Mouse (Mus musculus) liver, embryonic 16.5 days (tissue): ENCODE measurements around the gene Slc29a4. TPM values are rescaled to one million over a fixed set of nuclear protein-coding genes. Genes with fewer than 3 reads are reported as not detected.

Experiments
- ATAC-seq: fragments of 200-750 bp; cut with Nextera tagmentation; 2 replicates; pipeline ENCODE4 v1.8.0; 2017; ENCODE audit warnings: low read depth, mild to moderate bottlenecking, moderate number of reproducible peaks, moderate library complexity
- H3K27ac ChIP-seq: fragments of 300-500 bp; sonication (generic); 2 replicates; pipeline ENCODE4 v1.5.1; 2014; ENCODE audit warnings: mild to moderate bottlenecking, low read length
- H3K27me3 ChIP-seq: fragments of 300-500 bp; sonication (generic); 2 replicates; pipeline ENCODE4 v1.6.1; 2014; ENCODE audit warnings: low read depth, low read length, mixed read lengths; ENCODE audit not compliant: control insufficient read depth, insufficient read depth
- H3K36me3 ChIP-seq: fragments of 300-500 bp; sonication (generic); 2 replicates; pipeline ENCODE4 v1.6.1; 2014; ENCODE audit warnings: mild to moderate bottlenecking; ENCODE audit not compliant: control insufficient read depth, insufficient read depth
- H3K4me1 ChIP-seq: fragments of 300-500 bp; sonication (generic); 2 replicates; pipeline ENCODE4 v1.6.1; 2014; ENCODE audit warnings: low read depth, low read length, mixed read lengths; ENCODE audit not compliant: control insufficient read depth
- H3K4me2 ChIP-seq: fragments of 300-500 bp; sonication (generic); 2 replicates; pipeline ENCODE4 v1.6.1; 2014; ENCODE audit warnings: low read depth, low read length, mixed read lengths
- H3K4me3 ChIP-seq: fragments of 300-500 bp; sonication (generic); 2 replicates; pipeline ENCODE4 v1.5.1; 2014; ENCODE audit warnings: low read depth, mild to moderate bottlenecking, low read length
- H3K9ac ChIP-seq: fragments of 300-500 bp; sonication (generic); 2 replicates; pipeline ENCODE4 v1.6.1; 2014; ENCODE audit warnings: low read depth, low read length
- H3K9me3 ChIP-seq: fragments of 300-500 bp; sonication (generic); replicated peaks from 2 replicates; pipeline ENCODE4 v1.6.1; 2016; ENCODE audit warnings: low read length; ENCODE audit not compliant: control insufficient read depth
- WGBS: fragments of 180-500 bp; shearing (Covaris S2); extraction: QIAGEN DNeasy Blood & Tissue Kit; methylation state at CpG from one replicate; pipeline ENCODE4 v1.1.7; 2014; ENCODE audit not compliant: insufficient replicate concordance; 5-methylcytosine and 5-hydroxymethylcytosine counted together
- polyA plus RNA-seq: library from polyadenylated mRNA; unstranded; fragments of >200 nt; fragmentation: Nextera tagmentation; extraction: Ambion mirVana; gene quantifications from 2 replicates; pipeline ENCODE4 v1.2.1, GENCODE M21; 2015

Gene Slc29a4
- polyA plus RNA-seq, 1 experiment from 2014 or later = 0.21 TPM

- no peaks in the 10 kb centered on the region for H3K9me3 ChIP-seq
- ATAC-seq = no peak
- no peak overlapping the region for H3K4me3 ChIP-seq
- peaks cover 12% of the 10 kb centered on the region for H3K4me1 ChIP-seq
- no peak overlapping the region for H3K27ac ChIP-seq
- WGBS = 30% methylated on average over 7 of the region's 7 CpGs
- no peaks in the 10 kb centered on the region for H3K27me3 ChIP-seq
- H3K4me2 ChIP-seq = no peak overlapping the region
- no peak overlapping the region for H3K9ac ChIP-seq
- peaks cover 11% of the 10 kb centered on the region for H3K36me3 ChIP-seq
Observed at GRCm38 (mm10) chr5:142767937-142768336, 75.6 kb downstream of the Slc29a4 start.

DNA sequence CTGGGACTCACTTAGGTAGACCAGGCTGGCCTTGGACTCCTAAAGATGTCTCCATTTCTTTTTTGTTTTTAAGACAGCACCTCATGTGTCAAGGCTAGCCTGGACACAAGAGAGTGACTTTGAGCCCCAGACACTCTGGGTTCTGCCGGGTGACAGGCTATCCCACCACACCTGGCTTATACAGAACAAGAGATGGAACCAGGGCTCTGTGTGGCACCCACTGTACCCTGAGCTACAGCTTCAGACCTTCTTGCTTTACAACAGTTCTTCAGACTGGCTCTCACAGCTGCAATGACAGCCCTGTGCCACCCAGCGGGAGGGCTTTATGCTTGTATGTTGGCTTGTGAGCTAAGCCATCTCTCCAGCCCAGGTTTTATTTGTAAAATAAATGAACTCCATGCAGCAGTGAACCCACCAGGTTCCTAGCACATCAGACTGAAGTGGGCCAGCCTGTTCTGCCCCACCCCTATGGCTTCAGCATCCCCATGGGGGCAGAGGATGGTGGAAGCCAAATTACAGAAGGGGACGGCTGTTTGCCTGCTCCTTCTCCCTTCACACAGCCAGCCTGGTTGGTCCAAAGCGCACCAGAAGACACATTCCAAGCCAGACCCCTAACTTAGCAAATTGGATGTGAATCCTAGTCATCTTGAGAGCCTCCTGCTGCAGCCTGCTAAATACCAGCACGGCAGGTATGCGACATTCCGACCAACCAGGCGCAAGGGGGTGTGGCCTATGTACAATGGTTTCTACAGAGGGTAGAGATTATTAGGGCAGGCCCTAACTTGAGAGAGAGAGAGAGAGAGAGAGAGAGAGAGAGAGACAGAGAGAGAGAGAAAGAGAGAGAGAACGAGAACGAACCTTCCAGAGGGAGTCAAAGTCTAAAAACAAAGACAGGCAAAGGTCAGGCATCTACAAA, 76.3 kb downstream of the Slc29a4 start:
- 61% methylated on average over 10 of the region's 10 CpGs for WGBS
- ATAC-seq = no peak
- no peaks in the 10 kb centered on the region for H3K9me3 ChIP-seq

DNA sequence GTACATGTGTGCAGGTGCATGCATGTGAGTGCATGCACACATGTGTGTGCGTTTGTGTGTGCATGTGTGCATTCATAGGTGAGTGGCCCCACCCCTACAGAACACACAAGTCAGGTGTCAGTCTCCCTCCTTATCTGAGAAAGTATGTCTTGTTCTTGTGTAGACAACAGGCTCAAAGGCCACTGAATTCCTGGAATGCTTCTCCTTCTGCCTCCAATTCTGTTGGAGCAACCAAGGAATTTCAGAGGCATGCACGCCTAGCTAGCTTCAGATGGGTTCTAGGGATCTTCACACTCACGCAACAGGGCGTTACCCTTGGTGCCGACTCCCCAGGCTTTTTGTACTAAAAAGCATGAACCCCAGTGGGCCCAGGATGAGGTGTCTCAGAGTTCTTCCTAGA, 77.3 kb downstream of the Slc29a4 start:
- Histone ChIP-seq H3K27ac (no peak overlapping the region), H3K36me3 (peaks cover 7% of the 10 kb centered on the region), H3K9ac (no peak overlapping the region), H3K4me3 (no peak overlapping the region), H3K27me3 (no peaks in the 10 kb centered on the region), H3K4me2 (no peak overlapping the region), H3K4me1 (peaks cover 12% of the 10 kb centered on the region), H3K9me3 (no peaks in the 10 kb centered on the region)
- WGBS = 67% methylated on average over 5 of the region's 5 CpGs
- ATAC-seq = no peak

More for the DNA sequence above, 76.3 kb downstream of the Slc29a4 start:
- Histone ChIP-seq H3K4me1 (peaks cover 12% of the 10 kb centered on the region), H3K27me3 (no peaks in the 10 kb centered on the region), H3K9ac (no peak overlapping the region), H3K36me3 (peaks cover 9% of the 10 kb centered on the region), H3K4me3 (no peak overlapping the region), H3K4me2 (no peak overlapping the region), H3K27ac (no peak overlapping the region)

DNA sequence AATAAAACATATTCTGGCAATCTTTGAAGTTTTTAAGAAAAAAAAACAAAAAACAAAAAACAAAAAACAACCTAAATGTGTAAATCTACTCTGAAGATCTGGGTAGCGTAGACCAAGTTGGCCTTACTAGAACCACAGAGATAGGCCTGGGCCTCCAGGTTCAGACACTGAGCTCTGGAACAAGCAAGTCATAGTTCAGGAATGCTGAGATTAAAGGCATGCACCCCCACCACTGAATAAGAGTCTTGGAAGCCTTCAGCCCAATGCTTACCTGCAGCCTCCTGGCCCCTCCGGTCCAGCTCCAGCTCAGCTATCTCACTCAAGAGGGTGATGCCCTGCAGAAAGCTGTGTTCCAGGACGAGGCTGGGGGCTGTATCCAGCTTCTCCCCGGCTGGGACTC, 78.7 kb downstream of the Slc29a4 start:
- Histone ChIP-seq H3K9ac (no peak overlapping the region), H3K9me3 (no peaks in the 10 kb centered on the region), H3K27me3 (no peaks in the 10 kb centered on the region), H3K4me2 (no peak overlapping the region), H3K36me3 (peaks cover 2% of the 10 kb centered on the region), H3K4me3 (no peak overlapping the region; the same call in 1 of the 2 replicates), H3K27ac (no peak overlapping the region), H3K4me1 (peaks cover 12% of the 10 kb centered on the region)
- 67% methylated on average over 4 of the region's 4 CpGs for WGBS
- ATAC-seq = no peak

DNA sequence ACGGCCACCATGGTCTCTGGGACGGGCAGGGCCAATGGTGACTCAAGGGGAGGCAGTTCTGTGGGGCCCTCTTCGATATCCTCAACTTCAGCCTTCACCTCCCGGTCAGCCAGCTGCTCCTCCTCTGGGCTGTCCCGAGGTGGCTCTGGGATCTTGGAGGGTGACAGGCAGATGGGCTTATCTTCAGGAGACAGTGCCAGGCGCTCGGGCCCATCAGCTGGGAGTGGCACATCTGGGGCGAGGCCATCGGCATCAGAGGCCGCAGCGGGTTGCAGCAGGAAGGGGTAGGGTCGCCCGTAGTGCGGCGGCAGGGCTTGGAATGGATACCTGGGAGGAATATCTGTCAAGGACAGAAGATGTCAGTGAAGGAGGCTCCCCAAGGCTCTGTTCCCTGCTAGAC, 79.7 kb downstream of the Slc29a4 start:
- Histone ChIP-seq H3K36me3 (peaks cover 2% of the 10 kb centered on the region), H3K4me1 (peaks cover 12% of the 10 kb centered on the region), H3K27ac (no peak overlapping the region), H3K4me3 (no peak overlapping the region; the same call in 1 of the 2 replicates), H3K9me3 (no peaks in the 10 kb centered on the region), H3K27me3 (no peaks in the 10 kb centered on the region), H3K4me2 (peak overlapping the region; percentile 26; the same call in 1 of the 2 replicates), H3K9ac (no peak overlapping the region)
- ATAC-seq = peak; percentile 88
- 53% methylated on average over 15 of the region's 15 CpGs for WGBS

Other genes with a start within 250 kb of the Slc29a4 start
- gene Ap5z1, start 228.6 kb upstream of the Slc29a4 start, polyA plus RNA-seq = 4.6 and 5.2 TPM in 2 replicates
- gene Papolb, start 162.4 kb upstream of the Slc29a4 start, polyA plus RNA-seq = not detected in 2 replicates
- gene Radil, start 141.4 kb upstream of the Slc29a4 start, polyA plus RNA-seq = 0.08 and 0.09 TPM in 2 replicates
- 19.3 and 20.6 TPM in 2 replicates for gene Mmd2, start 83.7 kb upstream of the Slc29a4 start, polyA plus RNA-seq
- gene Wipi2, start 64.8 kb upstream of the Slc29a4 start, polyA plus RNA-seq = 29.3 and 32.2 TPM in 2 replicates
- 2.6 and 3.4 TPM in 2 replicates for gene Tnrc18, start 125.2 kb downstream of the Slc29a4 start, polyA plus RNA-seq
- 2.7 TPM in 2 replicates for gene Fbxl18, start 202.9 kb downstream of the Slc29a4 start, polyA plus RNA-seq
- 6,197 and 6,568 TPM in 2 replicates for gene Actb, start 214.2 kb downstream of the Slc29a4 start, polyA plus RNA-seq